Mouse (Mus musculus) olfactory bulb, adult 2 months (tissue): ENCODE measurements at regions not wholly inside any gene's neighbourhood (a gene's known extent, or its start where the extent isn't known, plus 50 kb on each side); places are given as distances from the start of the nearest gene placed in this dataset.

Experiments
- H3K27ac ChIP-seq: fragments of 200-500 bp; 2 replicates; pipeline ENCODE4 v1.5.1; 2012; ENCODE audit warnings: low read depth, low read length; ENCODE audit not compliant: insufficient read depth
- H3K4me1 ChIP-seq: fragments of 200-500 bp; 2 replicates; pipeline ENCODE4 v1.6.1; 2012; ENCODE audit warnings: low read length; ENCODE audit not compliant: control insufficient read depth, insufficient read depth
- H3K4me3 ChIP-seq: fragments of 200-500 bp; 2 replicates; pipeline ENCODE4 v1.5.1; 2012; ENCODE audit warnings: mild to moderate bottlenecking, low read depth, low read length, moderate library complexity; ENCODE audit not compliant: insufficient read depth
- CTCF ChIP-seq: fragments of 200-500 bp; IDR thresholded peaks from 2 replicates; pipeline ENCODE4 v1.5.1; 2012; ENCODE audit warnings: low read depth, mild to moderate bottlenecking, low read length, moderate library complexity; ENCODE audit not compliant: insufficient read depth
- POLR2A ChIP-seq: fragments of 200-500 bp; IDR thresholded peaks from 2 replicates; pipeline ENCODE4 v1.6.1; 2012; ENCODE audit warnings: mild to moderate bottlenecking, low read depth, low read length, moderate library complexity; ENCODE audit not compliant: insufficient read depth
- WGBS: fragments of 180-500 bp; shearing (Covaris S2); methylation state at CpG from one replicate; pipeline ENCODE4 v1.1.7; 2018; 5-methylcytosine and 5-hydroxymethylcytosine counted together

GRCm38 (mm10) chr13:71874986-71875385 lies 88.5 kb downstream of the Irx1 start:
- TF ChIP-seq POLR2A: no peak
- TF ChIP-seq CTCF: no peak
- WGBS: 33% methylated on average over 5 of the region's 5 CpGs
- no peaks in the 10 kb centered on the region for H3K4me1 ChIP-seq
- no peak overlapping the region for H3K4me3 ChIP-seq
- no peak overlapping the region for H3K27ac ChIP-seq

GRCm38 (mm10) chr13:71868763-71869162 lies 94.8 kb downstream of the Irx1 start:
- Histone ChIP-seq H3K4me3 (no peak overlapping the region), H3K27ac (no peak overlapping the region), H3K4me1 (no peaks in the 10 kb centered on the region)
- TF ChIP-seq POLR2A (no peak), CTCF (no peak)
- 76% methylated on average over 6 of the region's 6 CpGs for WGBS

- no peaks in the 10 kb centered on the region for H3K4me1 ChIP-seq
- no peak overlapping the region for H3K4me3 ChIP-seq
- WGBS: 75% methylated on average over 7 of the region's 7 CpGs
- no peak overlapping the region for H3K27ac ChIP-seq
- TF ChIP-seq CTCF (no peak), POLR2A (no peak)
Measured at GRCm38 (mm10) chr13:71853426-71854025, 110.0 kb downstream of the Irx1 start.

- Histone ChIP-seq H3K4me3 (no peak overlapping the region), H3K27ac (no peak overlapping the region), H3K4me1 (no peaks in the 10 kb centered on the region)
- 66% methylated on average over 16 of the region's 16 CpGs for WGBS
- TF ChIP-seq CTCF (no peak), POLR2A (no peak)
Measured at GRCm38 (mm10) chr13:71804032-71804958, 159.2 kb downstream of the Irx1 start.

GRCm38 (mm10) chr13:71798288-71798687 lies 165.2 kb downstream of the Irx1 start:
- H3K4me1 ChIP-seq: no peaks in the 10 kb centered on the region
- H3K27ac ChIP-seq: no peak overlapping the region
- no peak overlapping the region for H3K4me3 ChIP-seq
- TF ChIP-seq POLR2A (no peak), CTCF (no peak)
- 95% methylated on average over 6 of the region's 6 CpGs for WGBS

- Histone ChIP-seq H3K4me3 (no peak overlapping the region), H3K4me1 (no peaks in the 10 kb centered on the region), H3K27ac (no peak overlapping the region)
- 62% methylated on average over 10 of the region's 10 CpGs for WGBS
- TF ChIP-seq POLR2A: no peak
- TF ChIP-seq CTCF: no peak
Measured at GRCm38 (mm10) chr13:71784740-71785139, 178.8 kb downstream of the Irx1 start.

GRCm38 (mm10) chr13:71747003-71747965 lies 216.2 kb downstream of the Irx1 start:
- no peak for TF ChIP-seq POLR2A
- TF ChIP-seq CTCF: no peak
- no peaks in the 10 kb centered on the region for H3K4me1 ChIP-seq
- WGBS: 85% methylated on average over 11 of the region's 11 CpGs
- no peak overlapping the region for H3K4me3 ChIP-seq
- no peak overlapping the region for H3K27ac ChIP-seq

GRCm38 (mm10) chr13:71746534-71746933 lies 217.0 kb downstream of the Irx1 start:
- H3K4me1 ChIP-seq: no peaks in the 10 kb centered on the region
- H3K4me3 ChIP-seq: no peak overlapping the region
- 48% methylated on average over 3 of the region's 3 CpGs for WGBS
- TF ChIP-seq CTCF (no peak), POLR2A (no peak)
- H3K27ac ChIP-seq: no peak overlapping the region
